Mouse (Mus musculus): ENCODE results near the gene Akap1. TPM values are rescaled to one million over a fixed set of nuclear protein-coding genes. Genes with fewer than 3 reads are reported as not detected.

The Akap1 gene
- total RNA-seq, 4 experiments from 2014 or later: 113 to 148 (median 138) TPM

- DNase-seq (ENCODE audit: low spot score): no peak
Observed at GRCm38 (mm10) chr11:88842315-88842975, 21.9 kb downstream of the Akap1 start.

GRCm38 (mm10) chr11:88841406-88841805 lies 23.0 kb downstream of the Akap1 start:
- DNase-seq (ENCODE audit: low spot score): peak; percentile 49

GRCm38 (mm10) chr11:88840724-88841350 lies 23.5 kb downstream of the Akap1 start:
- DNase-seq (ENCODE audit: low spot score): no peak

- no peak for DNase-seq (ENCODE audit: low spot score)
Observed at GRCm38 (mm10) chr11:88840292-88840691, 24.1 kb downstream of the Akap1 start.

GRCm38 (mm10) chr11:88839379-88839778 lies 25.0 kb downstream of the Akap1 start:
- no peak for DNase-seq (ENCODE audit: low spot score)

- no peak for DNase-seq (ENCODE audit: low spot score)
Observed at GRCm38 (mm10) chr11:88838630-88839029, 25.8 kb downstream of the Akap1 start.

GRCm38 (mm10) chr11:88834606-88835005 lies 29.8 kb downstream of the Akap1 start:
- no peak for DNase-seq (ENCODE audit: low spot score)

GRCm38 (mm10) chr11:88834134-88834533 lies 30.3 kb downstream of the Akap1 start:
- no peak for DNase-seq (ENCODE audit: low spot score)

- no peak for DNase-seq (ENCODE audit: low spot score)
Observed at GRCm38 (mm10) chr11:88833099-88833498, 31.3 kb downstream of the Akap1 start.

GRCm38 (mm10) chr11:88830257-88830804 lies 34.1 kb downstream of the Akap1 start:
- DNase-seq (ENCODE audit: low spot score): no peak

- no peak for DNase-seq (ENCODE audit: low spot score)
Observed at GRCm38 (mm10) chr11:88828528-88828927, 35.9 kb downstream of the Akap1 start.

- DNase-seq (ENCODE audit: low spot score): no peak
Observed at GRCm38 (mm10) chr11:88825909-88826308, 38.5 kb downstream of the Akap1 start.

GRCm38 (mm10) chr11:88822991-88823390 lies 41.4 kb downstream of the Akap1 start:
- DNase-seq (ENCODE audit: low spot score): peak; percentile 77

GRCm38 (mm10) chr11:88822526-88822925 lies 41.9 kb downstream of the Akap1 start:
- DNase-seq (ENCODE audit: low spot score): no peak

GRCm38 (mm10) chr11:88820742-88821576 lies 43.4 kb downstream of the Akap1 start:
- peak; percentile 53 for DNase-seq (ENCODE audit: low spot score)

GRCm38 (mm10) chr11:88820253-88820652 lies 44.1 kb downstream of the Akap1 start:
- no peak for DNase-seq (ENCODE audit: low spot score)

GRCm38 (mm10) chr11:88817061-88817460 lies 47.3 kb downstream of the Akap1 start:
- no peak for DNase-seq (ENCODE audit: low spot score)

GRCm38 (mm10) chr11:88803231-88804010 lies 61.0 kb downstream of the Akap1 start:
- DNase-seq (ENCODE audit: low spot score): no peak

- no peak for DNase-seq (ENCODE audit: low spot score)
Observed at GRCm38 (mm10) chr11:88796207-88796606, 68.2 kb downstream of the Akap1 start.

GRCm38 (mm10) chr11:88789893-88790292 lies 74.5 kb downstream of the Akap1 start:
- DNase-seq (ENCODE audit: low spot score): no peak

- DNase-seq (ENCODE audit: low spot score): no peak
Observed at GRCm38 (mm10) chr11:88786816-88787215, 77.6 kb downstream of the Akap1 start.

Data from heart, adult 8-10 months (tissue).